Mouse (Mus musculus) thymus, postnatal 14 days (tissue): ENCODE data around the gene Vstm4.

Experiments used
- DNase-seq: peaks from one replicate; pipeline ENCODE4 v3.0.0; 2021

Gene Vstm4

DNA sequence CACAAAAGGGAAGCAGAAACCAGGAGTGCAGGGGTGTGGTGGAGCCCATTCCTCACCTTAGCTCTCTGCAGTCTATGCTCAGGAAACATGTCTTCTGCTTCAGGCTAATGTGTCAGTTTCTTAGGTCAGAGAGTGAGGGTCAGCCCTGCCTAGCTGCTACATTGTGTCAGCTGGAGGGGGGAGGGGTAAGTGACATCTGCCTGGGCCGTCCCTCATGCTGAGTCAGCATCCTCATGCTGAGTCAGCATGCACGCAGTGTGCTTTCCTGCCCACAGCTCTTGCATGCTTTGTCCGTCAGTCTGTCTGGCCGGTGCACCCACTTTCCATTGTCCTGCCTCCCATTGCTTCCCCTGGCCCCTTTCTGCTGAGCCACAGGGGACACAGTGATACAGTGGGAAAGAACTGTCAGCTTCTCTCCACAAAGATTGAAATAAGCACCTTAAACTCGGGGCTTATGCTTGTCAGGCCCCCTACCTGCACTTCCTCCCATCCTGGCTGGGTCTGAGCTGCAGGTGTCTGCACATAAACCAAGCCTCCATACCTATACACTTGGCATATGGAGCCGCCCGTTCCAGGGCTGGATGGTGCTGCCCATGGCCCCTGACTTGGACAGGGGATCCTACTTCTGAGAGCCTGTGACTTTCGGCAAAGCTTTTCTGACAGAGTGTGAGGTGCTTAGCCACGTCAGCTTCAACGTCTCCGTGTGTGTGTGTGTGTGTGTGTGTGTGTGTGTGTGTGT lies 3.4 kb downstream of the Vstm4 start:
- no peak for DNase-seq

DNA sequence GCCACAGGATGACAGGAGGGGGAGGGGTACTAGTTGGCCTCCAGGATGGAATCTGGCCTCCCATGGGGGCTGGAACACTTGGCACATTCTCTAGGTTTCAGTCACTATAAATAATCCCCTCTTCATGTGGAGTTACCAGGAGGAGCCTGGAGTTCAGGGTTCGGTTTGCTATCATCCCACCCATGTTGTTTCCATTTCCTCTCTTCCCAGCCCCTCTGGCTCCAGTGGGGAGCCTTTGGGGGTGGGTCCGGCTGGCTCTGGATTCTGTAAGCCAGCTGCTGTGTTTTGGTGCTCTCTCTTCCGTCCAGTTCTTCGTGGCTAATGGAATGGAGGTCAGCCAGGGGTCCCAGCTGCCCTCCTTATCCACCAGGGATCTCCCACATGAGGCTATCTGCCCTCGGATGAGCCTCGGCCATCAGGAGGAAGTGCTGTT lies 4.6 kb downstream of the Vstm4 start:
- no peak for DNase-seq

DNA sequence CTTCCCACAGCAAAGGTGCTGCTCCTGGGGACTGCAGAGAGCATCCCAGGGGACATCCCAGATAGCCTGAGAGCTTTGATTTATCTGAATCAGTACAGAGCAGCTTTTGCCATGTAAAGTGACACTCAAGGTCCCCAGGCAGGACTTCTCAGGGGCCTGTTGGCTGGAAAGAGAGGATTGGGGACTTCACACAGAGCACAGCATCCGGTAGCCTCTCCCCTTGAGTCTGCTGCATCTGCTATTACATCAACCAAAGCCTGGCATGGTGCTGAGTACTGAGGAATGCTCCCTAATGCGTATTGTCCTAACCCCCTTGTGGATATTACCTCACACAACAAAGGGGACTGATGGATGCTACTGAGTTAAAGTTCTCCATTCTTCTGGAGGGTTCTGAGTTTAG lies 5.1 kb downstream of the Vstm4 start:
- no peak for DNase-seq

DNA sequence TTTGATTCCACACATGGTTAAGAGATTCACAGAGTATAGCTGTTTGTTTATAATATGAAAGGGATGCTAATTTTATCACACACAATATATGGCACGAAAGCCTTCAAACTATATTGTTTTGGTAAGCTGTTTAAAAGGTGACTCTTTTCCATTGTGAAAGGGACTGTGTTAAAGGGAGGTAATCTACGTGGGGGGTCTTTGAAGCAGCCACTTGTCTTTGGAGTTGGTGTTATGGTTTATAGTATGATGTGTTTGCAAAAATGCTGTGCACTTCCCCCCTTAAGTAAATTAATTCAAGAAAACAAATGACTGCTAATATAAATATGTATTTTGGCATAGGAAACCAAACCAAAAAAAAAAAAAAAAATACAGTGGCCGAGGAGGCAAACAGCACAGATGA lies 8.8 kb downstream of the Vstm4 start:
- no peak for DNase-seq

DNA sequence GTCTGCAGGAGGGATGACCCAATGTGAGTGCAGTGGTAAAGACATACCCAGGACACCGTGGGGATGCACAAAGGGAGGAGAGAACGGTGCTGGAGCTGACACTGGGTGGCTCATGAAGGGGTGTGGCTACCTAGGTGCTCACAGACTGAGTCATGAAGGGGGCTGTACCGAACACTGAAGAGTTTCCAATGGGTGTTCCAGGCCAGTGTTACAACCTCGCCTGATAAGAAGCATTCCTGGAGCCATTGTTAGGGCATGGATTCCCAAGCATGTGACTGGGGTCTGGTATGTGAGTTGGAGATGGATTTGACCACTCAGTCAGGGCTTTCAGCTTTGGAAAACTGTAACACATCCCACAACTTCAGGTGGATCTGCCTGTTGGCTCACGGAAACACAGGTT lies 15.4 kb downstream of the Vstm4 start:
- DNase-seq: no peak

DNA sequence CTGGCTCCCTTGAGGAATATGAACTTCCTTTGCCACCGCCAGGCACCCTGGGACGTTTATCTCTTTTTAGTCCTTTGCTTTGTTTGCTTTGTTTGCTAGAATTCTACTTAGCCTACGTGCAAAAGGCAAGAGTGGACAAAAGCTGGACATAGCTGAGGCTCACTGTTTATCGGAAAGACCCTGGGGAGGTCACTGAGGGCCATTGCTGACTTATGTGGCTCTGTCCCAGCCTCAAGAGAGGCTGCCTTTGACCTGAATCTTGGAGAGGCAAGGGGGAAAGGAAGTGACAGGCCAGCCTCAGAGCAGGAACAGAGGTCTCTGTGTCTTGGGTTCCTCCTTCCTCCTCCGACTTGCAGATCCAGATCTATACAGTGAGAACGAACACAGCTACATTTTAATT lies 21.0 kb downstream of the Vstm4 start:
- no peak for DNase-seq

DNA sequence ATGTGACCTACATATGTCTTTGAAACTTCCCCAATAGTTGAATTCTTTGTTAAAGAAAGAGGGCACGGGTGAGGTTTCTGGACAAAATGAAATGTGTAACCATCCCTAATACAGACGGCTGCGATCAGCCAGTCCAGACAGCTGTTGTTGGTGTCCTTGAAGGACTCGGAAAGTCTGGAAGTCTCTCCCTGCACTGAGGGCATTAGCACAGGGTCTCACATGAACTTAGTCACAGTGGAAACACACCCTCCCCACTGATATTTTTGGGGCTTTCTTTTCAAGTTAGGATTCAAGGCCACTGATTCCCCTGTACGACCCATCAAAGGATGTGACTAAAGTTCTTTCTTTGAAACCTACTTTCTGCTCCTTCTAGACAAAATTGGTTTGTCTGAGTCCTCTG lies 23.8 kb downstream of the Vstm4 start:
- no peak for DNase-seq

DNA sequence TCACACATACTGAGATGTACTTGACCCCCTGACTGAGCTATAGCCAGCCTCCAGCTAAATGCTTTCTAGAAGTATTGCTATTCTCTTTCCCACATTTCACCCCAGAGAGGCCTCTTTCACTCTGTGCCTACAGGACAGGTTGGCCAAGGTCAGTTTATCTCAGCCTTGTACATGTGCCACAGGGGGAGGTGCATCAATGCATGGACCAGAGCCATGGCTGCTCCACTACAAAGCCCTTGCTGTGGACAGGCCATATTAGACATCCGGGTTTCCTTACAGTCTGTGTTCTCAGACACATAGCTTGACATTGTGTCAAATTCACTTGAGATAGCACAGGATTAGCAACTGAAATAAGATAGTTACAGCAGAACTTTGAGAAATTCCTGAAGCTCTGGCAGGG lies 25.1 kb downstream of the Vstm4 start:
- no peak for DNase-seq

DNA sequence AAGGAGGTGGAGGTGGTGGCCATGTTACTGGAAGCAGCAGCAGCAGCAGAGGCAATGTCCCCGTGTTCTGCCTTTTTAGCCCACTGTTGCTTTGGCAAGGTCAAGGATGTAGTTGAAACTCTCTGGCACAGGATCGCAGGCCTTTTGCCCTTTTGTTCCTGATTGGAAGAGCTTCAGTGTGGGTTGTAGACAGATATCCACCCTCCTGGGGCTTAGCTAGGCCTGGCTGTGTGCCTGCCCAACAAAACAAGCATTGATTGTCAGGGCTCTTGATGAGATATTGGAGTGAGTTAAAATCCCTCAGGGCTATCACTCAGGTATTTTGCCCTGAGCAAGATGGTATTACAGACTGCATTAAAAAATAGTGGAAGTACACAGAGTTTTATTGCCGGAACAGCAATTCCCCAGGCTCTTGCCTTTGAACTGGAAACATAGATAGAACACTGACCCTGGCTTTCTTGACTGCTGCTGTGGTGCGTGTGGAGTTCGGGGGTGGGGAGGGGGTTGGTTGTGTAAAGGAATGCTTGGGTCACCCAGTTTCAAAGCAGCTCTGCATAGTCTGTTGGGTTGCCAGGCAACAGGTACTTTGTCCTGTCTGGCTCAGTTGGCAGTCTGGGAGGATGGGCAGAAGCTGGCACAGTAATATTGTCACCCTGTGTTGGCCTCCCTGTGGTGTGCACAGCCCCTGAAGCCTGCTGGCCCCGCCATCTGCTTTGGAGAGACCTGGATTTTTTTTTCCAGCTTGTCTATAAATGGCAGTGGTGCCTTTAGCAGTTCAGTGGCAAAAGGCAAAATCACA lies 32.5 kb downstream of the Vstm4 start:
- no peak for DNase-seq

DNA sequence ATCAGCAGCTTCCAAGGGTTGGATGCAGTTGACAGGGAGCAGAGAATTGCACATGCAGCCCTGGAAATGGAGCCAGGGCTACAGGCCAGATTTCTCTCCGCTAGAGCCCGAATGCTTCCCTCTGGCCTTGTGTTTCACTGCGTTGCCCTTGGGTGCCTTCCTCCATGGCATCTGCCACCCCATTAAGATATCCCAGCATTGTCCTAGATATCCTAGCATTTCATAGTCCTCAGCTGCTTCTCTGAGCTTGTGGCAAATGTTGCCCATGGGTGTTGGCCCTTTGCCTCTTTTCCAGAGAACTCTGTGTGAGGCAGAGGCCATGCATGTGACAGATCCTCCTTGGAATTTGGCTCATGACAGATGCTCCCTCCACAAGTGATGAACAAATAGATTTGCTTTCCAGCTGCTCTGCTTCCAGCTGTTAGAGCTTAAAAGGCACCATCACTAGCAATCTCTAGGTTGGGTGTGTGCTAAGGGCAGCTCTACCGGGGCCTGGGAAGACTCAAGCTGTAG lies 37.8 kb downstream of the Vstm4 start:
- DNase-seq: no peak

DNA sequence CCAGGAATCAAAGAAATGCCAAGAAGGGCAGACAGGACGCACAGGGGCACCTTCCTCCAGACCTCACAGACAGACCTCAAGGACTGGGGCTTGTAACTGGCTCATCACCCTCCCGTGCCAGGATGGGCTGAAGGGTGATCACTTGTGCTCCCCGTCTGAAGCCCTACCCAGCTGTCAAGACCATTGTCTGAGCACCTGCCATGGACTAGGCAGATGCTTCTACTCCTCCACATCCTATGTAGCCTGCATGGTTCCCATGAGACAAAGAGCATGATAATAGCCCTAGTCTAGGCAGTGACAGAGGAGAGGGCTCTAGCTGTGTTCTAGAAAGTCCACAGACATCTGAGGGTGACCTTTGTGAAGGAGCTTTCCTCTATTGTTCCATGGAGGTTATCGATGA lies 38.3 kb downstream of the Vstm4 start:
- DNase-seq: no peak

DNA sequence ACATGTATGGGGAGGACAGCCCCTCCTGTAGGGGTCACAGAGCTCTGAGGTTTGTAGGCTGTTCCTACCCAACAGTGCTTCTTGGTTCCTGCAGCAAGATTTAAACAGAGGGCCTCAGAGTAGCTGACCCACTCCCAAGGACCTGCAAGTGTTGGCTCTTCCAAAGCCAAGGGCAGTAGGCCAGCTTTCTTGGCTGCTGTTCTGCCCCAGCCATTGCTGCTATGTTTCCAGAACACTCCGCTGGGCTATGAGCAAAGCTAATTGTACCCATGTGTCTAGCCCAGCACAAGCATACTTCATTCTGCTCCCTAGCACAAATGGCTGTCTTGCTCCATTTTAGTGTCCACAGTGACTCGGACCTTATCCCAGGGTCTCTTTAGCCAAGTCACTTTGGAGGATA lies 40.3 kb downstream of the Vstm4 start:
- DNase-seq: no peak

DNA sequence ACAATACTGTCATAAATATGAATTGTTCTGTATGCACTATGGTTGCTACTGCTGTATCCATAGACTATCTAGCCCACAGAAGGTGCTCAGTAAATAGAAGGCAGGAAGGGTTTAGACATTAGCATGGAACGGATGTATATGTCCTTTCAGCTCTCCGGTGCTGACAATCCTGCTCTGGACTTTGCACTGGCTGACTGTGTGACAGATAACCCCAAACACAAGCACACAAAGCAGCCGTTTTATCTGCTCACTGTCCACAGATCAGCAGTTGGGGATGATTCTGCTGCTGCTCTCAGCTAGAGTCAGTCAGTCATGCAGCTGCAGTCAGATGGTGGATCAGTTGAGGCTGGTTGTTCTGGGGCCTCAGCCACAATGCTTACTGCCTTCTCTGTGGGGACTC lies 46.6 kb downstream of the Vstm4 start:
- no peak for DNase-seq

DNA sequence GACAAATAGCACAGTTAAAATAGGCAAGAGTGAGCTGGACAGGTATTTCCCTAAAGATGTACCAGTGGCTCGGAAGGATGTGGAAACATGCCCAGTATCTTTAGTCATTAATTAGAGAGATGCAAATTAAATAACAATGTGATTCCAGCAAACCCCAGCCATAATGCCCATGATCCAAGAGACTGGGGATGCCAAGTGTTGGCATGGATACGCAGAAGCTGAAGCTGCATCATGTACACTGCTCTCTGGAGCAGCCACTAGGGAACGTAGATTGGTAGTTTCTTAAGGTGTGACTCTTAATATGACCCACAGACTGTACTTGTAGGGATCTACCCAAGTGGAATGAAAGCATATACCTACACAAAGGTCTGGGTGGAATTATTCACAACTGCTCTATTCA lies 50.0 kb downstream of the Vstm4 start:
- DNase-seq: no peak

DNA sequence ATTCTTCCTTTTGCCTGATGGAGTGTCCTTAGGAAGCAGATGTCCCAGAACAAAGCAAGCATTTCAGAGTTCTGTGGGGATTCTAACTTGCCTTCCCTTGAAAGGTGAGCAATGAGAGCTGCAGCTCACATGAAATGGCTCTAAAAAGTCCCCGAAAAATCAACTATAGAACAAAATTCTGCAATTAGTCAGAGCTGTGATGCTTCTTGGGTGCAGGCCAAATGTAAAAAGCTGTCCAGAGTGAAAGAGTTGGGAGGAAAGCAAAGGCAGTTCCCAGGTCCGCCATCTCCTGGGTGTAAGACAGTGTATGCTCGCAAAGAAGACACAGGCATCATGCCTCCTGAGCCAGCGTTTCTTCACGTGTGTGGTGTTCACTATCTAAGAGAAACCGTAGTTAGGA lies 52.6 kb downstream of the Vstm4 start:
- no peak for DNase-seq

DNA sequence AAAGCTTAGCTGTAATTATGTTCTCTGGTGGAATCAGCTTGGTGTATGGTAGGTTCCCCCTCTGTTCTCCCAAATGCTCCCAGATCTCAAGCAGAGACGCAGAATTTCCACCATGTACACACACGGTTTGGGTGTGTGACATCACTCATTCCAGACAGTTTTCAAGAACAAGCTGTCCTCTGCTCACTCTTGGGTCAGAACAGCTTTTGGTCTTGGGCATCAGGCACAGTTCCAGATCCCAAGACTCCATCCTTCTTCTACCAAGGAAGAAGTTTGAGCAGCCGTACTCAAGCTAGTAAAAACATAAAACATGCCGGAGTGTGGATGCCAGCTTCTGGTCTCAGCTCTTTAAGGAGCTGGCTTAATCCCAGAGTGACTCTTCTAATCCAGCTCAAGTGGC lies 54.6 kb downstream of the Vstm4 start:
- DNase-seq: no peak

DNA sequence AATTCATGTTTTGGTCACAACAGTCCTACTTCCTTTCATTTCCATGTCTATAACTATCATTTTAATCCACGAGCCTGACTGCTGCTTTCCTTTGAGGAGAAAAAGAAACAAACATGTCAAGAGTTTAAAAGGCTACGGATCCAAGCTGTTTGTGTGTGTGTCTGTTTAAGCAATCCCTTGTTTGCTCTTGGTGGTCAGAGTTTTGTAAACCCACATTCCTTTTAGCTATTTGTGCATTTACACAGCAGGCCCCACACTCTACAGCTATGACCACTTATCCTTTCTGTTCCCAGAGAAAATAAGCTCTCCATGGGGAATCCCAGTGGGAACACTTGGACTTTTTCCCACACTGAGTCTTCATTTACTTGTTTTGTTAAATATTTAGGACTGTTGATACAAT lies 58.8 kb downstream of the Vstm4 start:
- no peak for DNase-seq

DNA sequence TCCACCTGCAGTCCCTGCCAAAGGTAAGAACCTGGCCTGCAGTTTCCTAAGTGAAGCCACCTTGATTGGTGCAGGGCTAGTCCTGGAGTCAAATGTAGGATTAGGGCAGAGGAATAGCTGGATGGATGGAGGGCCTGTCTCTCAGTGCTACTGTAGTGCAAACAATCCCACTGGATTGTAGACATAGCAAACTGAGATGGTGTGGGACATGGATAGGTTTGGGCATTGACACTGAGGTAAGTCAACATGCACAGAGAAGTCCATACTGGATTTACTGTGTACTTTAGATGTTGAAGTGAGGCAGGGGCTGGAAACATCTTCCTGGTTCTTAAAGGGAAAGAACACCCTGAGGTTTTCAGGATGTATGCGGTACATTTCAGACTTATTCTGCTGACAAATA lies 61.4 kb downstream of the Vstm4 start:
- DNase-seq: no peak

DNA sequence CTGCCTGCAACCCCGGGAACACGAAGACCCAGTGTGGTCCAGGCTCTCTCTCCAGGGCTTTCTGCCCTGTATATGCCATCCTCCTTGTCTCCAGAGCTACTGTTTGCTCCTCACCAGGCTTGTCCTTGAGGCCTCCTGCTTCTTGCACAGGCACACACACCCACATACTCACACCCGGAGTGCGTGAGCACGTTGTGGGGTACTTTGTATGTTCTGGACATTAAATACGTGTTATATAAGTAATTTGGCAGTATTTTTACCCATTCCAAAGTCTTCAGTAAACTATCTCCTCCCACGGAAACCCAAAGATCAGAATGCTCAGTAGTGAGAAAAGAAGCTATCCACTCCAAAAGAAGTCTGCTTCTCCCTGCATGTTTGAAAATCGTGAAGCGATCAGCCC lies 67.3 kb downstream of the Vstm4 start:
- no peak for DNase-seq

DNA sequence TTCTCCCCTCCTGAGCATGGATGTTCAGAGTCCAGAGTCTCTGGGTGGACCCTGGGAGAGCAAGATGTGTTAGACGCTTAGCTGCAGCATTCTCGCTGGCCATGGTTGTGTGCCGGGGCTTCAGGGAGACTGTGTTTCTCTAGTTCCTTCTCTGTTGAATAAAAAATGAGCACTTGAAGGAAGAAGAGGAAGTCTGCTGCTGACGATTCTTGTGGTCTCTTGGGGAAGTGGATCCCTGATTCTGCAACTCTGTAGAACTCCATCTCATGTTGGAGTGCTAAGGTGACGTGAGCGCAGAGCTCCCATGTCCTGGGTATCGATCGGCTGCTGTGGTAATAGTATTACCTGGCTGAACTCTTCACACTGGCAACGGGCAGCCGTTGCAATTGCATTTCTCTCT lies 75.2 kb downstream of the Vstm4 start:
- DNase-seq: no peak

DNA sequence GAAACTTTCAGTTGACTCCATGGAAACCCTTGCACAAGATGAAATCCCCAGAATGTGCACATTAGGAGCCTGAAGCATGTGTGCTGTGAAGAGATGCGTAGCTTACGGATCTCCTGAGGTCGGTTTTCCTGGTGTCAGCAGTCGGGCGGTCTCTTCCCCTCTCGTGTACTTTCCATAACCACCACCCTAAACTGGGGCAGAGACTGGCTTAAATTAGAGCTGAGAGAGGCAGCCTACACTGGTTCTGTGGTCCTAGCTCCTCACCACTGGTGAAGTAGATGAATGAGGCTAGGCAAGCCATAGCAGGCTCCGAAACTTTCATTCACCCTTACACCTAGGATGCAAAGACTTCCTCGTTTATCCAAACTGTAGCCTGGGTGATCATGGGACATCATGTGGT lies 75.7 kb downstream of the Vstm4 start:
- no peak for DNase-seq

DNA sequence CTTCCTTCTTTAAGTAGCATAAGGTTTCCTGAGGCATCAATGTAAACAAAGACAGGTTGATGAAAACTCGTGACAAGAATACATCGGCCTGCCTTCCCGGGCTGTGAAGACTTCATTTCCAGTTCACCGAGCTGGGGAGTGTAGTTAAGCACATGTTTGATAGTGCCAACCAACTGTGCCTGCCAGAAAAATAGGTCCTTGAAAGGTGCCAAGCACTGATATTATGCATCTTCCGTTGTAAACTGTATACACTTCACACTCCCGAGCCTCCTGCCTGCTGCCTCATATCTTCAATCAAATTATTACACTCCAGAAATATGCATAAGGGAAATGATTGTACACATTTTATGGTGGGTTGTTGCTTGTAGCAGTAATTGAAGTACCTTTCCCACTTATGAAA lies 77.5 kb downstream of the Vstm4 start:
- DNase-seq: no peak

DNA sequence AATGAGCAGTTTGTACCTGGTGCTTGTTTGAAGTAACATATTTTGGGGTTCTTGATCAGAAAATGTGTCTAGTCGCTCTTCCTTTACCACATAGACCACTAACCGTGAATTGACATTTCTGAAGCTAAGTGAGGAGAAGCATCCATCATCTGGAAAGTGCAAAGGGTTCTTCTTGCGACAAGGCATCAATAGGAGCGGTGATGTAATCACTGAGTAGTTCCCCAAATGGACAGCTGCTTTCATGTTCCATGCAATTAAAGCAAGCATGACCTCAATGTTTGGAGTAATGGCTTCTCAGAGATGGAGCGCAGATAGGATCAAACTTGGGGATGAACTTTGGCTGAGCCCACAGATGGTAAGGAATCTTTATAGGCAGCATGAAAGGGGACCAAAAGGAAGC lies 82.7 kb downstream of the Vstm4 start:
- no peak for DNase-seq

DNA sequence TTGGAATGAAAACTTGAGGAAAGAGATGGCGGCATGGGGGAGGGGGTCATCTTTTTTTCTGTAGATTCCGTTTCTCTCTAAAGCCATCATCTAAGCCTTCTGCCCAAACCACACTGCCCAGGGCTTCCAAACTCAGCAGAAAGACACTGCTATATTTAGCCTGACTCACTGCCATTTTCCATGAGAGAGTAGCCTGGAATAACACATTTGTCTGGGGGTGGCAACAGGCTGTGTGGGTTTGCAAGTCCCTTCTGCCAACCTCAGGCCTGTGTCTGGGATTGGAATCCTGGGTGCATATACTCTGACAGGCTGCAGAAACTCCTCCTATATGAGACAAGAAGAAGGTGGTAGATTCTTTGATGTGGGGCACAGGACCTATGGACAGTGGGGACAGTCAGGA lies 91.0 kb downstream of the Vstm4 start:
- DNase-seq: no peak
